Mouse (Mus musculus): ENCODE measurements around the gene Kif21a.

Kif21a gene

DNA sequence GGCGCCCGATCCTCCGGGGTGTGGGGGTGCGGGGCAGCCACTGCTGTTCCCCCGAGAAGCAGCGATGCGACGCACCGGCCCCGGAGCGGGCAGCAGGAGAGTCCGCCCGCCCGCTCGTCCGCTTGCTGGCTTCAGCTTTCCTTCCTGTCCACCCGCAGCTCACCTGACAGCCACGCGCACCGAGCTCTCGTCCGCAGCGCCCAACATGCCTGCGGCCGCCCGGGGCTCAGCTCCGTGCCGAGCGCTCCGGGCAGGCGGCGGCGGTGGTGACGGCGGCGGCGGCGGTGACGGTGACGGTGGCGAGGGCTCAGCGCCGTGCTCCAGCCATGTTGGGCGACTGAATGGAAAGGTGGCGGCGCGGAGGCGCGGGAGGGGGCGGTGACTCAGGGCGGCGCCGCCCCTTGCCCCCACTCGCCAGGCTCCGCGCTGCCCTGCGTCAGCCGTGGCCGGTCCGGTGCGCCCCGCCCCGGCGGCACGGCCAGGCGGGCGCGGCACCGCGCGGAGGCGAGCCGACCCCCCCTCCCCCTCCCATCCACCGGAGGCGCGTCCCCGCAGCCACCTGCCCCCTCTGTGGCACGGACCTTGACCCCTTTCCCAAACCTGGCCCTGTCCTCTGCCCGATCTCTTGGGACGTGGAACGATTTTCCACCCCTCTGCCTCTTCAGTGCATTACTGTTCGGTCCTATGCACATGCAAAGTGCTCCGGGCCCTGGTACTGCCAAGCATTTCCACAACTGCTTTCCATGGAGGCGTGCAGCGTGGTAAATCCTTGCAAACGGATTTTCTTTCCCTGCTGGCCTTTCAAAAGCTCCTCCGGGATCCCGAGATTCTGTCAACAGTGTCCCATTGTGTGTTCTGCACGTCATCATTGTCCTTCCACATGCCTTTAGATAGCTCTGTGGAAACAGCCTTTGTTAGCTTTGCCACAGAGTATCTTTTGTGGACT lies at the start of gene Kif21a:
Gene Kif21a, minus strand, starts transcription at position 453 of the 946 bp plus-strand sequence.
- in situ Hi-C loops (cut with MboI): no loop called here

DNA sequence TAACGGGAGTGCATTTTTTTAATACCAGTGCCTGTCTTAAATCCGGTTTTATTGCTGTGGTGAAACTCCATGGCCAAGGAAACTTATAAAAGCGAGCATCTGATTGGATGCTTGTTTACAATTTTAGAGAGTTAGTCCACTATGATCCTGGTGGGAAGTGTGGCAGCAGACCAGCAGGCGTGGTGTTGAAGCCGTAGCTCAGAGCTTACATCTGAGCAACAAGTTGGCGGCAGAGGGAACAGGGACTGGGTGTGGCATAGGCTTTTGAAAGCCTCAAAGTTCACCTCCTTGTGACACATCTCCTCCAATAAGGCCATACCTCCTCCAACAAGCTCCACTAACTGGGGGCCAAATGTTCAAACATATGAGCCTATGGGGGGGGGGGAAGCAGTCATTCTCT lies 46.9 kb upstream of the Kif21a start:
- in situ Hi-C loops (cut with MboI): no loop called here

DNA sequence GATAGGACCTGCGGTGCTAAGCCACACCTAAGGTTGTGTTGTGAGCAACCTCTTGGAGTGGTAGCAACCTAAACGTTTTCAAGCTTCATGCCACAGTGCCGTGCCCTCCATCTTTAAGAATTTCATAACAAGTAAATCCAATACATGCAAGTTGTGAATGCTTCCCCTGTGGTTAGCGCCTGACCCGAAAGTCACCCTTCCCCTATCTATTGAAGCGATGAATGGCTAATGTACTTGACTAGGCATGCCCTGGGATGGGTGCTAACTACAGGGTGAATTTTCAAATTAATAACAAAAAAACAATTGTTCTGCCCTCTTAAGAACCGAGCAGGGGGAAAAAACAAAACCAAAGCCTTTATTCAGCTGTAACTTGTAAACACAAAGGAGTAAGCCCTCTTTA lies 39.7 kb upstream of the Kif21a start:
- in situ Hi-C loops (cut with MboI): no loop called here

DNA sequence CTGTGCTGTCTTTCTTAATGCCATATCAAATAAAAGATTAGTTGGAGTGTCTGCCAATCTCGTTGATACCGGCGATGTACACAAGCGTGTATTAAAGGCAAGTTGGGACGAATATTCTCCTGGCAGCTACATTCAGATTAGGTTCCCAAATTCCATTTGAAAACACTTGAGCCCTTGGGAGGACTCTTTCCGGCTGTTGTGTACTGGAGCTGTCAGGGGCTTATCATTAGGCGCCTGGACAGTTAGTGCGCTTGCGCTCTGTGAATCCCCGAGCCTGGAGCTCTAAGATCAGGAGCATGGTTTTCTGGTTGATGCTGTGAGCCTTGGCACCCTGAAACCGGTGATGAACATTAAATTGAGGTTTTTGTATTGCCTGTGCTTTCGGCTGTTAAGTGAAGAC lies 38.3 kb upstream of the Kif21a start:
- in situ Hi-C loops (cut with MboI): no loop called here

DNA sequence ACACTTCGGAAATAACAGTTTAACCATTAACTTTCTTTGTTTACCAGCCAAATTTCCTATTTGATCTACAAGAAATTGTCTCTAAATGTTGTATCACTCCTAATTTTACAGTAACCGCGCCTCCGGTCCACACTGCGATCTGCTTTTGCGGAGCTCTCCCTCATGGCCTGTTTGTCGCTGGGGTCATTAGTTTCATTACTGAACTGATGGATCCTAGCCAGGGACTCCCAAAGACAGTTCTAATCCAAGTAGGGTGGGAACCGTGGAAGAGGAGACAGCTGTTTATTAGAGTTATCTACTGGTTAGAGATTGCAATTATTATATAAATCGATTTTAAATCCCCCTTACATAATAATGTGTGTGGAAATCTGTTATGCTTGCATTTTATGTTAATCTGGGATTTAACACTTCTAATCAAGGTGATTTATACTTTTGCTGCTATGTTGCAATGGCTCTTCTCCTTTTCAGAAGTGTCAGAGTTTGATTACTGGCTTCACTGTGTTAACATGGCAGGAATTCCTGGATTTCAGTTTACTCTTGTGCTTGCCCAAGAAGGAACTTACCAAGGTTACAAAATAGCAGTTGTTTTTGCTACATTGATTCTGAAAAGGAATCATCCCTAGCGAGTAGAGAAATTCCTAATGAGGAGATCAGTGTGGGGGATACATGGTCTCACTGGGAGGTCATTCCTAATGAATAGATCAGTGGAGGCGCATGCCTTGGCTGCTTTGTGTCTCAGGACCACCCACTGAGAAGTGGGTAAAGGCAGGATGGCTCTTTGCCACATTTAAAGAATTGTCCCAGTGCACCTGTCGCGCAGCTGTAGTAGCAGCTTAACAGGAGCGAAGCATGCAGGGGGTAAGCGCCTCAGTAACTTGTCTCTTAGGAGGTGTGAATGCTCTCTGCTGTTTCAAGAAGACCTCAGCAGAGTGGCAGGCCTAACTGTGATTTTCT lies 28.0 kb upstream of the Kif21a start:
- in situ Hi-C loops (cut with MboI): no loop called here

DNA sequence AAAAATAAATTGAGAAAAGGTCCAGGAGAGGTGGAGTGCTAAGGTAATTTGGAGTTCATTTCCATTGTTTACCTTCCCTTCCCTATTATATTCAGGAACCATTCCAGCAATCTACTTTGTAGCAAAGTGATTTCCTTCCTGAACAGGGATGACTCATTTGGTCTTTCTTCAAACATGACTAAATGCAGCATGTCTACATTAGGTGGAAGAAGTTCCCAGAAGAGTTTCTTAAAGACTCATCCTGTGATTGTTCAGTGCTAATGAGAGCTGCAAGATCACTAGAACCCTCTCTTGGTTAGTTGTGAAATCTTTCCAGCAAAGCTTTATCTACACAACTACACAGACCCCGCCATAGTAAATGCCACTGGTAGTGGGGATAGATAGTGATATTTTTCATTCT lies 22.7 kb upstream of the Kif21a start:
- in situ Hi-C loops (cut with MboI): no loop called here

DNA sequence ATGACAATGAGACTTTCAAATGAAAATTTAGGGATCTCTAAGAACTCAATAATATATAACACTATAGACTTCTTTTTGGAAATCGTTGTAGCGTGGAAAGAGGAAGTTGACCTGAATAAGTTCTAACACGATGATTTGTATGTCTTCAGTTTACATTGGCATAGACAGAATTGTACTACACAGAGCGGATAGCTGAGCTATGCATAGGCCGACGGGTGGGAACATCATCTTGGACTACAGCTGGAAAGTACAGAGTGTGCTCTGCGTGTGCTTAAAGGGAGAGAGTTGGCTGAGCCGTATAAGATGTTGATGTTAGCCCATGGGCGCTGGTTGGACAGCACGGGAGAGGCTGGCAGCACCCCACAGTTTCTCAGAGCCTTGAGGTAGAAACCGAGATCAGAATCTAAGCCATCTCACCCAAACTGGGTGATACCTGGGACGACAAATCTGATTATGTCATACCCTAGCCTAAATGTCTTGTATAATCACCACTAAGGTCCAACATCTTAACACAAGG lies 14.6 kb upstream of the Kif21a start:
- in situ Hi-C loops (cut with MboI): no loop called here

DNA sequence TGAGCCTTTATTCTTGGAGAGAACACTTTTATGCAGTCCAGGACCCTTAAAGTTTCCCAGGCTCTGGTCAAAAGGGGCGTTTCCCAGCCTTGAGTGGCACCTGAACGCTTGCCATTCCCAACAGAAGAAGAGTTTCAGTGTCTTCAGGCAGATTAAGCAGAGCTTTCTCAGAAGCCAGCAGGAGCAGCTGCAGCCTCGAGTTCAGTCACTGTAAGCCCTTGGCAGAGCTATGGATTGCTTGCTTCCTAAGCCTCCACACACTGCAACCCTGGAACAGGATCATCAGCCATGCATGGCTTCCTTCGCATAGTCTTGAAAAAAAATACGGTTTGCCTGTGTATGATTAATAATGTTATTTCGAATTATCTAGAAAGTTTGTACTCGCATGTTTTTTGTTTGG lies 14.1 kb upstream of the Kif21a start:
- in situ Hi-C loops (cut with MboI): no loop called here

DNA sequence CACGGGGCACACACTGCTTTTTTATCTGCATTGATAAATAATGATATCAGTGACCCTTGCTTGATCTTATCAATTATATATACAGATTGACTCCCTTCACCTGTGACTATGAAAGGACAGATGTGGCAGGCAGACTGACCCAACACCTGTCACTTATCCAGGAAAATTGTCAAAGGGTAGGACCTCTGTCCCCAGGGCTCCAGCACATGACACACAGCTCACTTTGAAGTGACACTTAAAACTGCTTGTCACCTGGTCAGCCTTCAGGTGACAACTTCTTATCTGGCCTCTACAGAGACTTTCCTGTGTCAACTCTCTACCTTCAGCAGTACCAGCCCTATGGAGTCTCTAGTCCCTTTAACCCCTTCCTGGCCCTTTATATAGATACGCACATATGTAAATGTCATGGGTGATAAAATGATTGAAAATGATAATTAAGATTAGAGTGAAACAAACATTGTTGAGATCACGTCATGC lies 7.2 kb upstream of the Kif21a start:
- in situ Hi-C loops (cut with MboI): no loop called here

DNA sequence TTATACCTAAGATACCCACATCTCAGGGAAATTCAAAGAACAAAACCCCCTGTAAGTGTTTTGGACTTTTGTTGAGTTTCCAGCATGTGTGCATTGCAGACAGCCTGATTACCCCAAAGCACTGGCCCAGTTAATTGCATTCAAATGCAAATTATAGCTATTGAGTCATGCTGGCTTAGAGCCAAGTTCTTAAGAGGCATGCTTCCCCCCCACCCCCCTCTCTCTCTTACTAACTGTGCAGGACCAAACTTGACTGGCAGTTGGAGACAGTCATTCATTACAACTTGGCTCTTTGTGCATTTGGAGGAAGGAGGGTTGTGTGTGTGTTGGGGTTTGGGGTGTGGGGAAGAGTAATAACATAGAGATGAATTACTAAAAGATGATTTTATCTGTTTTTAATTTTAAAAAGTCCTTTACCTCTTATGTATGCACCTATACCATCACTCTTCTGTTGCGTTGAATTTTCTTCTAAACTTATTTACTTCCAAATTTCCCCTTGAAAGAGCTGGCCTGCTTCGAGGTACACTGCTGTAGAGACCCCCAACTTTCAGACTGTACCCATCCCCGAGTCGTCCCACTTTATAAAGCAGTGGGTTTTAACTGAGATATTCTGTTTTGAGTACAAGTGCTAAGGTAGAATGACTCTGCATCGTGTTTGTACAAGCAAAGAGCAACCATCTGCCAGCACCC lies 6.6 kb upstream of the Kif21a start:
- in situ Hi-C loops (cut with MboI): no loop called here

DNA sequence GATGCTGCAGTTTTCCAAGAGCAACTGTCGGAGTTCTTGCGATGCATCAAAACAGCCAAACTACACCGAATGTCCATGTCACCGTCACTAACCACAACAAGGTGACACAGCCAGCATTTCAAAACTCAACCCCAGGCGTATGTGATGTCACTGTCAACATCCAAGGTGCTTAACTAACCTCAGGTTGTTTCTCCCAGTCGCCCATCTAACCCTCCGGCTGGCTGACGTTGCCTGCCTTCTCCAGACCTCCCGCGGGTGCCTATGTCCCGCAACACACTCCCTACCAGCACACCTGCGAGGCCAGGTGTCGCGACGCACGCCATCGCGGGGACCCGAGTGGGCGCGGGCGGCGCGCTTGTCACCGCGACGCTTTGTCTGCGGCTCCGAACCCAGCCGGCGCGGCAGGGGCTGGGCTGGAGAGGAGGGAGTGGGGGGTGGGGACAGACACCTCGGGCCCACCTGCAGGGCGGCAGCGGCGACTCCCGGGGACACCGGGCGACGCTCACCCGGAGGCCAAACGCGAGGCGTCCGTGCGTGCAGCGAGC lies 725 bp downstream of the Kif21a start:
- in situ Hi-C loops (cut with MboI): no loop called here

DNA sequence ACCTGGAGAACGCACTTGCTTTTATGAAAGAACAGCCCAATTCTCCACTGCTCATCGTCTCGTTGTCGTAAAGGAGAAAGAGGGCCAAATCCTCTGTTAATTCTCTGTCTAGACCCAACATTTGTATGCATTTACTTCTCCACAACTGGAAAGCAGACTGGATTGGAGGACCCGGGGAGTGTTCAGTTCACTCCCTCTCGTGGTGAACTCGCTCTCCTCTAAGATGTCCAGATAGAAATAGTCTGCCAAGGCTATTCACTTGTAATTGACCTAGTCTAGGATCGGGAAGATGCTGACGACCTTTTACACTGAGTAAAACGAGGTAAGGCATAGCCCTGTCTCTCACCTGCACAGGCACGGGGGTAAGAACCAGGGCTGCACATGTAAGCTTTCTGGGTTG lies 2.1 kb downstream of the Kif21a start:
- in situ Hi-C loops (cut with MboI): no loop called here

DNA sequence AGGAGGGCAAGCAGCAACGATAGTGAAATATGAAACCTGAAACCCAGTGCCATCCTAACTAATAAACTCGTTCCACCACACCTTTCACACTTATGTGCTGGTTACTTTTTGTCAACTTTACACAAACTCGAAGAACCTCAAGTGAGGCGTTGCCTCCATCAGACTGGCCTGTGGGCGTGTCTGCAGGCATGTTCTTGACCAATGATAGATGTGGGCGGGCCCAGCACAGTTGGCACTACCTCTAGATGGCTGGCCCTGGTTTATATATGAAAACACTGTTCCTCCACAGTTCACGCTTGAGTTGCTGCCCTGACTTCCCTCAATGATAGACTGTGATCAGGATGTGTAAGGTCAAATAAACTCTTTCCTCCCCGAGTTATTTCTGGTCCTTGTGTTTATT lies 3.2 kb downstream of the Kif21a start:
- in situ Hi-C loops (cut with MboI): no loop called here

DNA sequence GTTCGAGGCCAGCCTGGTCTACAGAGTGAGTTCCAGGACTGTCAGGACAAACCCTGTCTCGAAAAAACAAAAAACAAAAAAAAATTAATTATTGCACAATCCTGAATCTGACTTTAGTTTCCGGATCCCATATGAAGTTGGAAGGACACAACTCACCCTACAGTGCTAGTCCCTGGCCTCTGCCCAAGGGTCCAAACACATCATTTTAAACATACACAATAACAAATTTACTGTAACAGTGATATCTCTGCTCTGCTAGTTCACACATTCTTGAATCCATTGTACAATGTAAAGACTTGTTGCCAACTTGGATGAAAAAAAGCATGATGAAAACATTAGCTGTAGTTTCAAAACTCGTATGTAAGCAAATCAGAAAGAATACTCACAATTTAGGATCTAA lies 6.5 kb downstream of the Kif21a start:
- in situ Hi-C loops (cut with MboI): no loop called here

DNA sequence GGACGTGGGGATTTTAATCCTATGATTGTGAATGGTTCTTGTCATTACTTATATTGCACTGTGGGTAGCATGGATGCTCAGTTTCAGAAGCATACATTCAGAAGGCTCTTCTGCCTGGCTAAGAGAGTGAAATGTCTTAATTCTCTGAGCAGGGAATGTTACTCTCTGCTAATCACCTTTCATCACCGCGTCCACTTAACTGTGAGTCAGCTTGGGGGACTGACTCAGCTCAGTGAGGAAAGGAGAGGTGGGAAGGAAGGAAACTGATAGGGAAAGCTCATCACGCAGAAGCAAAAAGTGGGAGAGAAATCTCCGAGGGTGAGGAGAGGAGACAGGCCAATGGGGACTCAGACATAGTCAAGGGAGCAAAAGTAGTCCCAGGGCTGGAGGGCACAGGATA lies 10.9 kb downstream of the Kif21a start:
- in situ Hi-C loops (cut with MboI): no loop called here

DNA sequence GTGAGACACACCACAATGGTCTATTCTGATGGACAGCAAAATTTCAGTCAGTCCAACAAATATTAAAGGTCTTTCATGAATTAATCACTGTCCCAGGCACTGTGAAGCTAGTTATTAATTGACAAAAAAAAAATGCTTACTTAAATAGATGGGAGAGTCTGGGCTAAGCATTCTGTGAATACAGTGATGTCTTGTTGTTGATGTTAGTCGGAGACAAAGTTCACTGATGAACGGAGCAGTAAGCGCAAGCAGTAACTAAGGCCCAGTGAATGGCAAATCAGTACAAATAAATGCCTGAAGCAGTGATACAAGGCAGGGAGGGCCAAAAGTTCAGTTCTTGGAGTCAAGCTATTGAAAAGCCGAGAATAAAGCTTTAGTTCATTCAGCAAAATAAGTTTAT lies 15.7 kb downstream of the Kif21a start:
- in situ Hi-C loops (cut with MboI): no loop called here

DNA sequence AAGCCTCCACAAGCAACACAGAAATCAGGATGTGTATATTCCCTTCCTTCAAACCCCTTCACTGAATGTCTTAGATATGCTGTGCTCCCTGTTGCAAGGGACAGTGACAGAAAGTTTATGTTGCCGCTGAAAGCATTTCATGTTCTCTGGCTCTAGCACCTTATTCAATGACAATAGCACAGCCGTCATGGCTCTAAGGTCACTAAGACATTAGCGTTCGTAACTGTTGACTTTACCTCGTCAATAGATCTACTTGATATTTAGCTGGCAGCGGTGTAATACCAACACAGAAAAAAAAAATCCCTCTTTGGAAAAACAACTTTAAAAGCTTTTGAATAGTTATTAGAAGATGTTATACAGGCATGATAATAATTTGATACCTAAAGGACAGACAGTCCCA lies 16.2 kb downstream of the Kif21a start:
- in situ Hi-C loops (cut with MboI): no loop called here

DNA sequence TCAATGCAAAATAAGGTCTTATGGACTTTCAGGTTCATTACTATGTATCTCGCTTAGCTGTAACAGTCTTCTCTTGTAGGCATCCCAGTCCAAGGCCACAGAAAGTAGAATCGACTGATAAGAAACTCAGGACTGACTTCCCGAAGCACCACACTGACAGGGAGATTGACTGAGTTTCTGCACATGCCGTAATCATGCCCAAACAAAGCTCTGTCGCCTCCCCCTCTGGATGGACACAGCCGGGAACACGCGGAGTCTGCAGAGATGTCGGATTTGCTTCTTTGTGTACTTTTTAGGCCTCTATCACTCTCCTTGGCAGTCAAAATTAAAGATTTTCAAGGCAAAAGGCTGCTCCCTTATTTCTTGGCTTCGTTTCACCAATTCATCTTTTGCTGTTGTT lies 20.8 kb downstream of the Kif21a start:
- in situ Hi-C loops (cut with MboI): no loop called here

DNA sequence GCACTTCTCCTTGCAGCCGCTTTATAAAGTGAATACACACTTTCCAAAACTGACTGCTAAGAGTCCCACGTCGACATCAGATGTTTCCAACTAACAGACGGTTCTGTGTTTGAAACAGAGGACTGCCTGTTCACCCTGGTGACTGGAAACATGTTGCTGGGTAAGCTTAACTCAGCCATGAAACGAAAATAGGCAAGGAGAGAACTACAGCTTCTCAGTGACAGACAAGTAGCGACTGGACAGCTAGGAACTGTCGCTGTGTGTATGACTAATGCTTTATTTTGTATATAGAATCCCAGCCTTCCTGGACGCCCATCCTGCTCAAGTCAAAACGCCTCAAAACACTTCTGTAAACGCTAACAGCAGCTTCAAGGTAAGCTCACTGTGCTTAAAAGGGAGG lies 21.3 kb downstream of the Kif21a start:
- in situ Hi-C loops (cut with MboI): no loop called here

DNA sequence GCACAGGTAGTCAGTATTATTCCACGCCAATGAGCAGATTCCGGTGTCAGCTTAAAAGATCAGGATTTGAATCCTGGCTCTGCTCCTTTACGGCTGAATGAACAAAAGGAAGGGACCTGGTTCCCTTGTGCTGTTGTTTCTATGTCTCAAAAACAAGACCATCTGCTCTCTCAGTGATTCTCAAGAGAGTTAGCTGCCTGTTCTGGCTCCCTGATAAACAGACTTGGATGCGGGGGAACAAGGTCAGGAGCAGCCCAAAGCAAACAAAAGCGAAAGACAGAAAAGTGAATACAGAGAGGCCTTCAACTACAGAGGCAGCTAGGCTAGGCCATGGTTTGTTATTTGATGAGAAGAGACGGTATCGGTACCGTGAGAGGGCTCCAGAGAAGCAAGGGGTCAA lies 27.5 kb downstream of the Kif21a start:
- in situ Hi-C loops (cut with MboI): no loop called here

DNA sequence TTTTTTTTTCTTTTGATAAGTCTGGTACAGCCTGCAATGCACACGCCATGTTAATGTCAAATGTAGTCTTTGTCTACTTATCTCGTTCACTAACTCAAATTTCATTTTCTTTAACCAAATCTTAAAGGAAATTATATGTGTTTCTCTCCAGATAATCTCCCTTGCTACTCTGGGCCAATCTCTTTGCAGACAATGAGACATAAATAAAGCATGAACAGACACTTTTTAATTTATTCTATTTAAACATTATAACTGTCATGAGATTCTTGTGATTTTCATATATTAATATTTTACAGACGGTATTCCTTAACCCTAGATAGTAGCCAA lies 30.9 kb downstream of the Kif21a start:
- in situ Hi-C loops (cut with MboI): no loop called here

Measured in mature B cell (primary cell).